Mouse (Mus musculus) adrenal gland, postnatal 4 days (tissue): Measurements from ENCODE around the gene Kctd20. TPM values are rescaled to one million over a fixed set of nuclear protein-coding genes. Genes with fewer than 3 reads are reported as not detected.

ENCODE experiments used
- total RNA-seq, 2 experiments: library from RNA; stranded (reverse); gene quantifications; 2 replicates each; pipeline ENCODE4 v1.2.3; 2021

The Kctd20 gene
- total RNA-seq, 2 experiments from 2014 or later: 79.8 to 86.5 TPM

Other genes with a start within 250 kb of the Kctd20 start
- 1 to 10 TPM; 2.5 to 3.8 TPM for gene AC170998.1, start 225.9 kb upstream of the Kctd20 start, total RNA-seq
- gene Mapk13, start 182.7 kb upstream of the Kctd20 start, total RNA-seq: 10 to 100 TPM; 72.1 to 75.4 TPM
- 10 to 100 TPM; 81.7 to 89.0 TPM for gene Brpf3, start 150.9 kb upstream of the Kctd20 start, total RNA-seq
- under 1 TPM; 0.06 to 0.11 TPM for gene Pnpla1, start 93.5 kb upstream of the Kctd20 start, total RNA-seq
- gene 4930539E08Rik, start 36.6 kb upstream of the Kctd20 start, total RNA-seq: under 1 TPM; 0.11 TPM
- gene Pxt1, start 8.1 kb upstream of the Kctd20 start, total RNA-seq: under 1 TPM; 0.59 to 0.67 TPM
- 10 to 100 TPM; 90.2 to 94.9 TPM for gene Stk38, start 56.0 kb downstream of the Kctd20 start, total RNA-seq
- 100 to 1,000 TPM; 235 to 271 TPM for gene Srsf3, start 80.7 kb downstream of the Kctd20 start, total RNA-seq
- gene Cdkn1a, start 139.0 kb downstream of the Kctd20 start, total RNA-seq: 10 to 100 TPM; 33.7 to 36.0 TPM
- 1 to 10 TPM; 1.4 to 1.7 TPM for gene Rab44, start 162.2 kb downstream of the Kctd20 start, total RNA-seq